Mouse (Mus musculus): Measurements from ENCODE around the gene Stox2.

DNA sequence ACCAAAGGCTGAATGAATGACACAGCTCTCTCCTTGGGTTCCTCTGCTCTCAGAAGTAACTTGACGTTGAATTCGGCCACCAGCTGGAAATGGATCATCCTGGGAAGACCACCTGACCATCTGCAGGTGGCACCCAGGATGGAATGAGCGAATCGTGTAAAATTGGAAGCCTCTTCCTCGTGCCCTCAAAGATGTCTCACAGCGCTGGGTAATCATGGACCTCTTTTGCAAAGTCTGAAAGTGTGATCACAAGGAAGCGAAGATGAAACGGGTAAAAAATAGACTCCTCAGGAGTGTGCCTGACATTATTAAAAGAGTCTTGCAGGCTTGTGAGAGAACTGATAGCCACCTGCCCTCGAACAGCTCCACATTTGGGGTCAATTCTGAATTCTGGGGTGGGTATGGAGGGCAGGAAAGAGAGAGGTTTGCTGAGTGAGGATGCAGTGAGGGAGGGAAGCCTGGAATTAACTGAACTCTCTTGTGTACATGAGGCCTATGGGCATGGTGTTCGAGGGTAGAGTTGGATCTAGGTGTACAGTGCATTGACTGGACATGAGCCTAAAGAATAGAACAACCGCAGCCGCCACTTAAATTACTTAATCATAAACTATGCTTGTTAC, 160.0 kb downstream of the Stox2 start:
- TF ChIP-seq CTCF (IDR thresholded peaks at IDR 0.05; ENCODE audit: low read depth) (no peak), EP300 (IDR thresholded peaks at IDR 0.05; ENCODE audit: low read depth) (no peak)
